Mouse (Mus musculus): ENCODE measurements around the gene Cdk14.

DNA sequence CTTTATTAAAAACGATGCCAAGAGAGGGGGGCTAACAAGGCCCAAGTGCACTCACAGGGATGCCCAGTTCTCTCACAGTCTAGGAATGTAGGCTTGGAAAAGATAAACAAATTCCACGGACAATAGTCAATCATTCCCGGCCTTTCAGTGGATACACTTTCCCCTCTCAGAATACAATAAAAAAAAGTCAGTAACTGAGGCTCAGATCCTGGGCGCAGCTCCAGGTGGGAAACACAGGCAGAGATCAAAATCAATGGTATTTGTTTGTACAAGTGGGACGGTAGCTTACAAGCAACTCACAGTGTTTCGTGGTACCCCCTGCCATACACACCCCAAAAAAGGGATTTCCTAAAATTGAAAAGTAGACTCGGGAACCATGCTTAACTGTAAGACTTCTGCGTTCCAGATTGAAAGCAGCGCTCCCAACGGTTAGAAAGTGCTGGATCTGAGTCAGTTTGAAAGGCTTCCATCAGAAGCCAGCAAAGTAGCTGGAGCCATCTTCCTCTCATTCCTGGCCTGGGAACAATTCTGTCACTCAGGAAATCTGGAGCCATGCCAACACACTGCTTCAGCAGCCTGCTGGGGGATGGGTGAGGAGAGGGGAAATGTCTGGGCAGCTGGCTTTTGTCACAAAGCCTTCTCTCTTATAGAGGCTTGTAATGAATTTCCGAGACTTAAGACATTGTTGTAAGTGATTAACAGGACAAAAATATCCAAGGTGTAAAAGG lies 77.5 kb downstream of the Cdk14 start:
- TF ChIP-seq CTCF (conservative IDR thresholded peaks at IDR 0.05; ENCODE audit: low read length) (no peak), NANOG (IDR thresholded peaks at IDR 0.05; ENCODE audit: borderline replicate concordance, low read length) (no peak)

Data from E14TG2a.4 (cell line).